Mouse (Mus musculus): ENCODE measurements at regions not wholly inside any gene's neighbourhood (a gene's known extent, or its start where the extent isn't known, plus 50 kb on each side); places are given as distances from the start of the nearest gene placed in this dataset.

DNA sequence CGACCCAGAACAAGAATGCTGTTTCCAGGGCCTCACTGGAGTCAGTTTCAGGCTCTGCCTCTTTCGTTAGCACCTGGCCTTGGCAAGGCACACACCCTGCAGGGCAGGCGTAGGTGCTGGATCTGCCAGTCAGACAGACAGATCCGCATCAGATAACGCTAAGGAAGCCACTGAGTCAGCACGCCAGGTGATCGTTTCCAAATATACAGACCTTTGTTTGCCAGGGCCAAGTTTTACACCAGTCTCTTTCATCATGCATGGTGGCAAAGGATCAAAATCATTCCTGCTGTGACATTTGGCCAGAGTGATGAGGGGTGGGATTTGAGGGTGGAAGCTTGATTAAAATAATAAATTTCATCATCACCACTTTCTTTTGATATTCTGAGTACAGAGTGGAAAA is 411.0 kb downstream of the Ofcc1 start:
- DNase-seq = no peak

DNA sequence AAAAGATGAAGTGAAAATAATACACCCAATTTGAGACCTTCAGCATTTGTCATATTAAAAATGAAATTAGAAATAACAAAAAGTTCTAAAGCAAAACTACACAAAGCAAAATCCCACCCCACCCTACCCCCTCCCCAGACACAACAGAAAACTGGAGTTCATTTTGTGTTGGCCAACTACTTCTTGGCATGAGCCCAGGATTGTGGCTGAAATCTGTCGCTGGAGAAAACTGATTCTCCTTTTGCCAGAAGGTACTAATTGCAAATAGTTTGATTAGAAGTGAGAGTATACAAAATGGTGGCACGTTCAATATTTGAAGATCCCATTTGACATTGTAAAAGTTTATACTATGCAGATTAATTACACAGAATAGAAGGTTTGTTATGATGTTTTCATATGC is 426.0 kb downstream of the Ofcc1 start:
- DNase-seq = no peak

- DNase-seq = no peak
Observed at GRCm38 (mm10) chr13:39931487-39931886, 429.8 kb downstream of the Ofcc1 start.

DNA sequence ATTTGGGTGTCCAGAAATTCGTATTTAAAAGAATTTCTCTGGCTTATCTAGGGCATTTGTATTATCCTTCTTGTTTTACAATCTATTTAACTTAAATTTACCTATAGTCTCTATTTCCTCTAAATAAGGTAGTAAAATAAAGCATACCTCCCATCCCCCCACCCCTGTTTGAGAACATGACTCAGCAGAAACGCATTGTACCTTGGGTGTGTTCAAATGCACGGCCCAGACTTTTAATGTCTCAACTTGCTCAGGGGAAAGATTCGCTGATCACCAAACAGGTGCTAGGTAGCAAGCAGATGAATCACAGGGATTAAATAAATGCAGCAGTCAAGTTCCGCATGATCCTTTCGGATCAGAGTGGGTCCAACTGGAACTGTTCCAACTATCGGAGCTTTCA is 432.7 kb downstream of the Ofcc1 start:
- DNase-seq = no peak

- DNase-seq = no peak
Observed at GRCm38 (mm10) chr13:39924366-39924765, 436.9 kb downstream of the Ofcc1 start.

DNA sequence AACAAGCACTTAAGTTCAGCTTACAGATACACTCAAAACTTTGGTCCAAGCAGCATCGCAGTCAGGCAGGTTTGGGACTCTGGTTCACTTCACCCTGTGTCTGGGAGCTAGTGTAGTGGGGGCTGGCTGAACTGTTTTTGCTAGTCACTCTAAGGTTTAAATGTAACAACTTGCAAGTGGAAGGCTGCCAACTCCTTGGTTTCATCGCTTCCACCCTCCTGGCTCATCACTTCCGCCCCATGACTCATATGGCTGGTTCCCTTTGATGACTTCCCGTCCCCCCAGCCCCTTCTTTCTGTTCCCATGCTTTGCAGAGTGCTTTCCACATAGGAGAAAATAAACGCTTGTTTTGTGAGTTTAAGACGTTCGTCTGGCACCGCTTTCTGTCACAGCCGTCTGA is 438.1 kb downstream of the Ofcc1 start:
- DNase-seq = no peak

GRCm38 (mm10) chr13:39907720-39908119 is 453.5 kb downstream of the Ofcc1 start:
- no peak for DNase-seq

- DNase-seq = no peak
Observed at GRCm38 (mm10) chr13:39904264-39904663, 457.0 kb downstream of the Ofcc1 start.

DNA sequence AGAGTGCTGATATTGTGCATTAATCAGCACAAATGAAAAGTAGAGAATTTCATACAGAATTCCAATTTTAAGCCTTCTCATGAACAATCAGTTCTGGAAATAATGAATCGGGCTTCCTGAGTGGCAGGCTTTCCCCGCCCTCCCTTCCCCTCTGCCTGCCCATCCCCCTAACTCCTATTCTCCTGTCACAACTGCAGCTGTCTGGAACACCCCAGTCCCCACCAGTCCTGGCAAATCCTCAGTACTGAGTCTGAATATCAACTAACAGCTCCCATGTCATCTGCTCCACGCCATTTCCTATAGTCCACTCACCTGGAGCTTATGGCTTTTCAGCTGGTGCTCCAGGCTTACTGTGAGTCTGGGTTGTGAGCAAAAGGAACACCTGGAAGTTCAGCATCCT is 457.9 kb downstream of the Ofcc1 start:
- DNase-seq = no peak

DNA sequence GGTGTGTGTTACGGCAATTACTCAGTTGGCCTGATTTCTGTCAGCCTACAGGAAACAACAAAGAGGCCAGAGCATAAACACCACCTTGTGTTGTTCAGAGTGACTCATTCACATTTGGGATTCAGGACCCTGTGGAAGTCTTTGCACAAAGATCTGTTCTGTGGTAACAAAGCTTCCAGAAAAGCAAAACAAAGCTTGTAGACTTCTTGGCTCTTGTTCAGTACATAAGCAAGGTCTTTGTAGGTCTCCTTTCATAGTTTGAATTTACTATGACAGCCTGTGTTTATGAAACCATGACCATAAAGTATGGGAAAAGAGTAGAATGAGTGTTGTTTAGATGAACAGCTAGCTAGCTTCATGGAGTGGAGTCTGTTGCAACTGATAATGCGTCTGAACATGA is 461.9 kb downstream of the Ofcc1 start:
- DNase-seq = no peak

GRCm38 (mm10) chr13:39898412-39898979 is 462.8 kb downstream of the Ofcc1 start:
- no peak for DNase-seq

GRCm38 (mm10) chr13:39894159-39894558 is 467.1 kb downstream of the Ofcc1 start:
- no peak for DNase-seq

DNA sequence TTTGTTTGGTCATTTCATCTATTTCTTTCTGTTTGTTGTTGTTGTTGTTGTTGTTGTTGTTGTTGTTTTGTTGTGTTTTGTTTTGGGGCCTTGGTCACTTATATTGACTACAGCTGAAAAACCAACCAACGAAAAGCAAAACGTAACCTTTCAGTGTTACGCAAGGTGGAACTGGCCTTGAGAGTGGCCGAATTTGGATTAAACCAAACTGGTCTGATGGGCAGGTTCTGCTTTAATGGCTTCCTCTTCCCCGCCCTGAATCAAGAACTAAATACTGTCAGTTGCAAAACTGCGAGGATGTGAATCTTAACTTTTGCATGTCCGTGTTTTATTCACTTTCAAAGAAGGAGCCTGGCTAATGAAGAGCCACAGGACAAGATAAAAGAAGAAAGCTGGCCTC is 480.2 kb downstream of the Ofcc1 start:
- no peak for DNase-seq

DNA sequence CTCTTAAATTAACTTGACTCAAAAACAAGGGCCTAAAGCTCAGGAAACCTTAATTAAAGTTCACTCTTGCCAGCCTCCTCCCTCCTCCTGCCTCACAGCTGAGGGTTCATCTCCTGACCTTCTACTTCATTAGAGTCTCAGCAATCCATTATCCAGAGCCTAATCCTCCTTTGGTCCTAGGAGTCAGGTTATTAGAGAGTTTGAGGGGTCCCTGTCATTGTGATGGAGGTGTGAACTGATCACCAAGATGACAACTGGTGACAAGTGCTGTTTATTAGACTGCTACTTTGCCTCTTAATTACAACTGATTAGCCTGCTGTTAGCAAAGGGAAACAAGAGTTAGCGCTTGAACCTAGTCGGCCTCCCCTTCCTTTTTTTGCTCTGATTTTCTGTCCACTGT is 481.1 kb downstream of the Ofcc1 start:
- no peak for DNase-seq

DNA sequence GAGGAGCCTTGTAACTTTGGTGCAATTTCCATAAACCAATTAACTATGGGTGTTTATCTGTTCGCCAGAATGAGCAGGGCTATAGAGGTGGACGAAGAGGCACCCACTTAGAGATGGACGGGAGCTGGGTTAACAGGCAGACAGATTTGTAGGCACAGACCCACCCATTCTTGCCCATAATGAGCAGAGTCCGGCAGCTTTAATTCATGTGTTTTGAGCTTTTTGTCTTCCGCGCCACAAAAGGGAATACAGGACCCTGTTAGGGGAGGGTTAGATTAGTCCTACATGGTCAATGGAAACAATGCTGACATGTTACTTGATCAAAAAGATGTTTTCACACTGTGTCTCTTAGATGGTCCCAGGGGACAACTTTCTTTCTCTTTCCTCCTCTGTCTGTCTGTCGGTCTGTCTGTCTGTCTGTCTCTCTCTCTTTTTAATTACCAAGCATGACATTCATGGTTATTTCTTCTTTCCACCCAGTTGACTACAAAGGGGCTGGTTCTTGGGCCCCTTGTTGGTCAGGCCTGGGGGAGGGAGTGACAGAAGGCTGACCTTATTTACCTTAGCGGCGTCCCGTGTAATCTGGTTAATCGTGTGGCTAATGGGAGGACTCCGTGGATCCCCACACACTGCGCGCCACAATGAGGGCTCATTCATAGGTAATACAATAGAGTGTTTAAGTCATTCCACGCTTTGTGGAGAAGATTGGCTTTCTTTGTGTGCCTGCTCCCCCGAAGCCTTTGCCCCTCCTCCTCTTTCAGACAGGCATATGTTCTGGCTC is 483.7 kb downstream of the Ofcc1 start:
- DNase-seq = no peak

GRCm38 (mm10) chr13:39852257-39852800 is 508.9 kb downstream of the Ofcc1 start:
- DNase-seq = no peak

- DNase-seq = no peak
Observed at GRCm38 (mm10) chr13:39849391-39849790, 511.9 kb downstream of the Ofcc1 start.

- DNase-seq = no peak
Observed at GRCm38 (mm10) chr13:39836053-39836584, 525.1 kb downstream of the Ofcc1 start.

GRCm38 (mm10) chr13:39835302-39835701 is 525.9 kb downstream of the Ofcc1 start:
- no peak for DNase-seq

GRCm38 (mm10) chr13:39834521-39835245 is 526.6 kb downstream of the Ofcc1 start:
- no peak for DNase-seq

GRCm38 (mm10) chr13:39823965-39824555 is 537.2 kb downstream of the Ofcc1 start:
- peak in 1 of 2 experiments; percentile 1 for DNase-seq

DNA sequence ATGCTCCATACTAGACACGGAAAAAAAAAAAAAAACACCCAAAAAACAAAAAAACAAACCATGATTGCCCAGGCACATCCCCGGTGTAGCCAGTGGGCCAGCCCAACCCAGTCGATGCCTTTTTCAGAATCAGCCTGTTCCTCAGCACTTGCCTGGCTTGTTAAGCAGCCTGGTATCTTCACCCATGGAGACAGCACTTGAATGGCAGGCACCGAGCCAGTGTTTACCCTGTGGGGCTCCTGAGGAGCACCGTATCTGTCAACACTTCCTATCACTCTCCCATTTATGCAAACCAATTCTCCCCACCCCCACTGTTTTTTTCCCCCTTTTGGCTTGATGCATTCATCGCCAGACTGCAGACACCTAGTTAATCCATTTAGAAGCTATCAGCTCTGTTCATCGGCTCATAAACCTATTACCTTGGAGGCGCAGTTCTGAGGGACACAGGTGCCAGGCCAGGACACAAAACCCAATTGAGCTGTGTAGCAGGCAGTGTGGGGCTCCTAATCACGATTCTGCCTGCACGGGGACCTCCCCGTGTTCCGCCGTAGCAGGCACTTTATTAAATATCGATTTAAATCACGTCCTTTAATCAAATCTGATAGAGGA is 537.8 kb downstream of the Ofcc1 start:
- no peak for DNase-seq

GRCm38 (mm10) chr13:39774554-39774953 is 586.7 kb downstream of the Ofcc1 start:
- DNase-seq = no peak

Measured in kidney, adult 8-10 months (tissue).